Mouse (Mus musculus): ENCODE results near the gene Fbxw5.

DNA sequence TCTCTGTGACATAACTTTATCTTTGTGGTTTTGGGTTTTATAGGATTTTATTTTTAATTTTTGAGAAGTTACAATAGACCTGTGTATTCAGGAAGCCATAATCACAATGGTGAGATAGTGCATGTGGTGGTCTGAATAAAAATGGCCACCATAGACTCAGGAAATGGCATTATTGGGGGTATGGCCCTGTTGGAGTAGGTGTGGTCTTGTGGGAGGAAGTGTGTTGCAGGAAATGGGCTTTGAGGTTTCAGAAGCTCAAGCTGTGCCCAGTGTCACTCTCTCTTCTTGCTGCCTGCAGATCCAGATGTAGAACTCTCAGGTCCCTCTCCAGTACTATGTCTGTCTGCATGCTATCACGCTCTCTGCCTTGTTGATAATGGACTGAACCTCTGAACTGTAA lies 20.0 kb upstream of the Fbxw5 start:
- no peak for TF ChIP-seq CTCF (IDR thresholded peaks at IDR 0.05; ENCODE audit: insufficient read depth, low read depth, low read length)
- no peak for TF ChIP-seq POLR2A (IDR thresholded peaks at IDR 0.05; ENCODE audit: insufficient read depth, low read depth, low read length)

Data from olfactory bulb, adult 2 months (tissue).